Mouse (Mus musculus): Measurements from ENCODE around the gene Gmppa.

GRCm38 (mm10) chr1:75399755-75400492, 35.8 kb upstream of the Gmppa start:
- peak; percentile 82 for TF ChIP-seq POLR2A (IDR thresholded peaks at IDR 0.05; ENCODE audit: low read depth, low read length)
- no peak for TF ChIP-seq CTCF (IDR thresholded peaks at IDR 0.05; ENCODE audit: borderline replicate concordance, insufficient read depth, low read length)

Measured in embryonic fibroblast, embryonic 13.5 days (primary cell).